Mouse (Mus musculus) embryonic facial prominence, embryonic 15.5 days (tissue): ENCODE results near the gene Gp9. TPM values are rescaled to one million over a fixed set of nuclear protein-coding genes. Genes with fewer than 3 reads are reported as not detected.
A peak's percentile ranks its signal among the peaks of the same experiment; 100 is the strongest.

Experiments used
- ATAC-seq: fragments of 200-750 bp; cut with Nextera tagmentation; 2 replicates; pipeline ENCODE4 v1.8.0; 2017; ENCODE audit warnings: low read depth, moderate TSS enrichment; ENCODE audit not compliant: insufficient number of reproducible peaks, low FRiP score, low TSS enrichment
- H3K27ac ChIP-seq: fragments of 300-500 bp; sonication (generic); replicated peaks from 2 replicates; pipeline ENCODE4 v1.5.1; 2015; ENCODE audit warnings: mild to moderate bottlenecking, inconsistent platforms
- H3K27me3 ChIP-seq: fragments of 300-500 bp; sonication (generic); 2 replicates; pipeline ENCODE4 v1.6.1; 2015; ENCODE audit warnings: inconsistent platforms
- H3K36me3 ChIP-seq: fragments of 300-500 bp; sonication (generic); 2 replicates; pipeline ENCODE4 v1.6.1; 2015; ENCODE audit warnings: mild to moderate bottlenecking, inconsistent platforms
- H3K4me1 ChIP-seq: fragments of 300-500 bp; sonication (generic); 2 replicates; pipeline ENCODE4 v1.6.1; 2015; ENCODE audit warnings: inconsistent platforms
- H3K4me2 ChIP-seq: fragments of 300-500 bp; sonication (generic); replicated peaks from 2 replicates; pipeline ENCODE4 v1.6.1; 2015; ENCODE audit warnings: mild to moderate bottlenecking, inconsistent platforms
- H3K4me3 ChIP-seq: fragments of 300-500 bp; sonication (generic); replicated peaks from 2 replicates; pipeline ENCODE4 v1.5.1; 2015; ENCODE audit warnings: mild to moderate bottlenecking, inconsistent platforms
- H3K9ac ChIP-seq: fragments of 300-500 bp; sonication (generic); 2 replicates; pipeline ENCODE4 v1.6.1; 2015; ENCODE audit warnings: inconsistent platforms
- H3K9me3 ChIP-seq: fragments of 300-500 bp; sonication (generic); replicated peaks from 2 replicates; pipeline ENCODE4 v1.6.1; 2016; ENCODE audit warnings: inconsistent platforms
- WGBS: fragments of 180-500 bp; shearing (Covaris S2); methylation state at CpG from one replicate; pipeline ENCODE4 v1.1.7; 2015; 5-methylcytosine and 5-hydroxymethylcytosine counted together
- polyA plus RNA-seq: library from polyadenylated mRNA; unstranded; fragments of >200 nt; fragmentation: Nextera tagmentation; extraction: Ambion mirVana; gene quantifications from 2 replicates; pipeline ENCODE4 v1.2.1, GENCODE M21; 2015

Gp9 gene
- 0.83 and 0.97 TPM in 2 replicates for polyA plus RNA-seq

- WGBS, result 65% methylated on average over 2 of the region's 2 CpGs
- H3K27ac ChIP-seq, result no peak within 1 kb of the TSS
Measured at GRCm38 (mm10) chr6:87777842-87778241, at the start of gene Gp9. Gene Gp9 (plus strand): TSS chr6:87778072.

GRCm38 (mm10) chr6:87728102-87728501 lies 49.8 kb upstream of the Gp9 start:
- peaks cover 55% of the 10 kb centered on the region for H3K27me3 ChIP-seq
- no peak for ATAC-seq
- no peaks in the 10 kb centered on the region for H3K36me3 ChIP-seq
- no peak overlapping the region for H3K4me2 ChIP-seq
- H3K4me1 ChIP-seq, result peaks cover 31% of the 10 kb centered on the region
- H3K9me3 ChIP-seq, result no peaks in the 10 kb centered on the region
- 62% methylated on average over 3 of the region's 3 CpGs for WGBS
- H3K4me3 ChIP-seq, result no peak overlapping the region
- no peak overlapping the region for H3K9ac ChIP-seq
- no peak overlapping the region for H3K27ac ChIP-seq

More at GRCm38 (mm10) chr6:87777842-87778241, at the start of gene Gp9:
- H3K4me3 ChIP-seq, result no peak within 1 kb of the TSS
- no peak within 1 kb of the TSS for H3K4me2 ChIP-seq
- H3K27me3 ChIP-seq, result no peaks in the 10 kb centered on the region
- H3K36me3 ChIP-seq, result no peaks in the 10 kb centered on the region
- no peaks in the 10 kb centered on the region for H3K9me3 ChIP-seq
- no peaks in the 10 kb centered on the region for H3K4me1 ChIP-seq
- no peak within 1 kb of the TSS for H3K9ac ChIP-seq
- ATAC-seq, result no peak

GRCm38 (mm10) chr6:87730141-87730540 lies 47.7 kb upstream of the Gp9 start:
- Histone ChIP-seq H3K4me3 (peak overlapping the region; percentile 57), H3K27me3 (peaks cover 69% of the 10 kb centered on the region), H3K4me1 (peaks cover 41% of the 10 kb centered on the region), H3K36me3 (no peaks in the 10 kb centered on the region), H3K27ac (no peak overlapping the region), H3K9me3 (no peaks in the 10 kb centered on the region), H3K4me2 (peak overlapping the region; percentile 93), H3K9ac (no peak overlapping the region)
- 14% methylated on average over 13 of the region's 13 CpGs for whole genome bisulfite sequencing
- no peak for ATAC-seq

DNA sequence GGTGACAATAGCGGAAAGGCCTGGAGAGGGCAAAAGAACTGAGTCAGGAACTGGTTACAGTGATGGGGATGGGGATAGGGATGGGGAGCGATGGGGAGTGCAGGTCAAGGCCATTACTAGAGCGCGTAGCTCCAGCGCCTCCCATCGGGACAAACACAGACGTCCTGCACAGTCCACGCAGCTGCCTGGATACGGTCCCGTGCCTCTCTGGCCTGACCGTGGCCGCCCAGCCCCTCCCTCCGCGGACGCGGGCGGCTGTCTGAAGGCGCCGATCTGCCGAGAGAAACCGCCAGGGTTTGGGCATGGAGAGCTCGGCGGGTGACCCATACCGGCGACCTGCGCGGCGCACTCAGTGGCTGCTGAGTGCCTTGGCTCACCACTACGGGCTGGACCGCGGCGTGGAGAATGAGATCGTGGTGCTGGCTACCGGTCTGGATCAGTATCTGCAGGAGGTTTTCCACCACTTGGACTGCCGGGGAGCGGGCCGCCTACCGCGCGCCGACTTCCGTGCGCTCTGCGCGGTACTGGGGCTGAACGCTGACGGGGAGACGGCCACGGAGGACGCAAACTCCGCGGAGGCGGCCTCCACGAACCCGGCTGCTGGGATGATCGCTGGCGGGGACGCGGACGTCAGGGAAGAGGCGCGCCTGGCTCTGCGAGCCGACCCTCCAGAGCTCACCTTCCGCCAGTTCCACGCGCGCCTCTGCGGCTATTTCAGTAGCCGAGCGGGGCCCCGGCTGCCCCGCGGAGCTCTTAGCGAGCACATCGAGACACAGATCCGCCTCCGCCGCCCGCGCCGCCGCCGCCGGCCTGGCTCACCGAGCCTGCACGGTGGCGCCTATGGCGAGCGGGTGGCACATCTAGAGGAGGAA lies 47.0 kb upstream of the Gp9 start, which contains the start of gene Efcc1:
Gene Efcc1 (plus strand): TSS at position 279 of the 872 bp plus-strand sequence.
- ATAC-seq, result peak; percentile 78; the same call in 1 of the 2 replicates
- H3K27ac ChIP-seq, result no peak within 1 kb of the TSS
- peak within 1 kb of the TSS; percentile 33 for H3K9ac ChIP-seq
- under 1% methylated on average over 90 of the region's 90 CpGs for WGBS
- peaks cover 41% of the 10 kb centered on the region for H3K4me1 ChIP-seq
- no peaks in the 10 kb centered on the region for H3K9me3 ChIP-seq
- peak within 1 kb of the TSS; percentile 93 for H3K4me2 ChIP-seq
- no peaks in the 10 kb centered on the region for H3K36me3 ChIP-seq
- peak within 1 kb of the TSS; percentile 57 for H3K4me3 ChIP-seq
- peaks cover 69% of the 10 kb centered on the region for H3K27me3 ChIP-seq

- Histone ChIP-seq H3K27me3 (peaks cover 69% of the 10 kb centered on the region), H3K9me3 (no peaks in the 10 kb centered on the region), H3K4me1 (peaks cover 41% of the 10 kb centered on the region), H3K27ac (no peak overlapping the region), H3K4me3 (peak overlapping the region; percentile 57), H3K9ac (peak overlapping the region; percentile 33), H3K4me2 (peak overlapping the region; percentile 93), H3K36me3 (no peaks in the 10 kb centered on the region)
- WGBS, result 4% methylated on average over 19 of the region's 19 CpGs
- no peak for ATAC-seq
Measured at GRCm38 (mm10) chr6:87731463-87732095, 46.3 kb upstream of the Gp9 start.

- Histone ChIP-seq H3K4me3 (peak overlapping the region; percentile 57), H3K9ac (no peak overlapping the region), H3K27me3 (peaks cover 68% of the 10 kb centered on the region), H3K27ac (no peak overlapping the region), H3K36me3 (no peaks in the 10 kb centered on the region), H3K4me2 (peak overlapping the region; percentile 93), H3K9me3 (no peaks in the 10 kb centered on the region), H3K4me1 (peaks cover 41% of the 10 kb centered on the region)
- WGBS, result 3% methylated on average over 51 of the region's 53 CpGs
- no peak for ATAC-seq
Measured at GRCm38 (mm10) chr6:87732151-87733011, 45.5 kb upstream of the Gp9 start.

DNA sequence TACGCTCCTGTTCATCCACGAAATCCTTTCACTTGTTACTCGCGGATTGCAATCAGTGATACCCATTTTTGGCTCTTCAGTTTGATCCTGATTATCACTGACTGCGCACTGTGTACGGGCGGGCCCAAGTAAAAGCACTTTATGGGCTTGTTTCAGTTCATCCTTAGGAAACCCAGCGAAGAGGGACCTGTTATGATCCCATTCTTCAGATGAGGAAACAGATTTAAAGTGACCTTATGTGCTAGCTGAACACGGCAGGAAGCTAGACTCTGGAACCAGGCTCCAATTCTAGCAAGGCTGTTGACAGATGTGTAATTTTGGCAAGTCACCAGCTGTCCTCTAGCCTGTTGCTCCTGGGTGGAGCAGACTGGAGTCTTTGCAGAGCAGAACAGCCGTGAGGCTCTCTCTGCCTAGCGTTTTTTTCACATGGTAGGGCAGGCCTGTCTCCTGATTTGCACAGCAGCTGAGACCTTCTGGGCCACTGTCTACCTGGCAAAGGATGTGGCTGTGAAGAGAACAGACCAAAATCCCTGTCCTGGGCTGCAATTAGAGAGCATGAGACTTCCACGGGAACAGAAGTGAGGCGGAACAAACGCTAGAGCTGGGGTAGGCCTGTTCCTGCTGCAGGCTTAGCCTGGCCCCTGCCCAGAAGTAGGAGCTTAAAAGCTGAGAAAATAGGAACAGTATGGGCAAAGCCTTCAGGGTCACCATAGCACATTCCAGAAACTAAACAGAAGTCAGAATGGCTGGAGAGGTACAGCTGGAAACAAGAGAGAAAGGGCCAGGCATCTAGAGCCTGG lies 44.5 kb upstream of the Gp9 start:
- peak overlapping the region; percentile 57 for H3K4me3 ChIP-seq

DNA sequence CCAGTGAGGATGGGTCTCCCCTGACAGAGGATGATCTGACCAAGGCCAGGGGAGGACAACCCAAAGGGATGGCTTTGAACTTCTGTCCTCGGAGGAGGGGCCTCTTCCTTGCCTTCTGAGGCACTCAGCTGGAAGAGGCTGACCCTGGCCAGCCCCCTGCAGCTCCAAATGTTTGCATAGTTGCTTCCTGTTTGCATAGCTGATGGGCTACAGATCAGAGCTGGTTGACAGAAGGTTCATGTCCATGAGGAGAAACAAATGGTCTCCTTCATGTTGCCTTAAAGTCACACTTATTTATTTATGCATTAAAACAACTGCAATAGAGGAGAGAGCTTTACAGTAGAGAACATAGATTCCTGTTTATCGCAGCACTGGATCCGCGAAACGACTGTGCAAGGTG lies 43.7 kb upstream of the Gp9 start:
- Histone ChIP-seq H3K4me2 (no peak overlapping the region), H3K4me1 (peaks cover 41% of the 10 kb centered on the region), H3K36me3 (no peaks in the 10 kb centered on the region), H3K9ac (no peak overlapping the region), H3K9me3 (no peaks in the 10 kb centered on the region), H3K27ac (0 out of 2 replicates have a peak overlapping the region, but pooled peaks have one; percentile 11), H3K27me3 (peaks cover 54% of the 10 kb centered on the region), H3K4me3 (no peak overlapping the region)
- WGBS, result 67% methylated on average over 5 of the region's 5 CpGs
- ATAC-seq, result no peak

More for the DNA sequence above, 44.5 kb upstream of the Gp9 start:
- Histone ChIP-seq H3K4me1 (peaks cover 41% of the 10 kb centered on the region), H3K27ac (0 out of 2 replicates have a peak overlapping the region, but pooled peaks have one; percentile 11), H3K4me2 (peak overlapping the region; percentile 93), H3K9me3 (no peaks in the 10 kb centered on the region), H3K9ac (no peak overlapping the region), H3K36me3 (no peaks in the 10 kb centered on the region), H3K27me3 (peaks cover 59% of the 10 kb centered on the region)
- ATAC-seq, result peak; percentile 49; the same call in 1 of the 2 replicates
- WGBS, result 20% methylated on average over 14 of the region's 14 CpGs

GRCm38 (mm10) chr6:87736923-87737322 lies 40.9 kb upstream of the Gp9 start:
- H3K9ac ChIP-seq, result no peak overlapping the region
- H3K27ac ChIP-seq, result no peak overlapping the region
- WGBS, result 71% methylated on average over 4 of the region's 4 CpGs
- H3K4me2 ChIP-seq, result no peak overlapping the region
- ATAC-seq, result no peak
- no peaks in the 10 kb centered on the region for H3K9me3 ChIP-seq
- peaks cover 26% of the 10 kb centered on the region for H3K27me3 ChIP-seq
- H3K36me3 ChIP-seq, result no peaks in the 10 kb centered on the region
- peaks cover 22% of the 10 kb centered on the region for H3K4me1 ChIP-seq
- no peak overlapping the region for H3K4me3 ChIP-seq

DNA sequence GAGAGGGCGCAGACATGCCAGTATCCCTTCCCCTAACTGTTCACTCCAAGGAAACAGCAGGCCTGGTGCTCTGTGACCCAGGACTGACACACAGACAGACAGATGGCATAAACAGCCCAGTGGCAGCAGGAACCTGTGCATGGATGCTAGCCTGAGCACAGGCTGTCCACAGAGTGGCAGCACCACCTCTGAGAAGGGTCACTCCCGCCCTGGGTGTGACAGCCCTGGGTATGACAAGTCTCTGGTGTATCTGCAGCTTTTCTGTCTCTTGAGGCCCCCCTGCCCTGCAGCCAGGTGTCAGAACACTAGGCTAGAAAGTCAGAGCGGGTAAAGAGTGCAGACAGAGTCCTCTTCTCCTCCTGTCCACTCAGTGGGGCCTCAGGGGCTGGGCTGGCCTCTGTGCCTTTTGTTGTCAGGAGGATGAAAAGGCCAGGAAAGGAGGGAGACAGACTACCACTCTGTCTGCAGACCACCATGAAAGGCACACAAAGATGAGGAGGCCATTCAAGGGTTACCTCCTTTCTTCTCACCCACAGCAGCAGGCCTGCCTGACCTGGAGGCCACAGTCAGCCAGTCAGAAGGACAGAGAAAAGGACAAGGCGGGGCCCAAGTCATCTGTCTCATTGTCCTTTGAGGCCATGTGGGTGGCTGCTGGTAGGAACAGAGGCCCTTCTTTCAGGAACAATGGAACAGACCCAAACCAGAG lies 39.8 kb upstream of the Gp9 start:
- no peak for ATAC-seq
- Histone ChIP-seq H3K9me3 (no peaks in the 10 kb centered on the region), H3K27me3 (peaks cover 15% of the 10 kb centered on the region), H3K4me2 (no peak overlapping the region), H3K4me3 (no peak overlapping the region), H3K27ac (no peak overlapping the region), H3K36me3 (no peaks in the 10 kb centered on the region), H3K9ac (no peak overlapping the region), H3K4me1 (peaks cover 10% of the 10 kb centered on the region)
- WGBS, result 58% methylated on average over 4 of the region's 4 CpGs
